Mouse (Mus musculus) CH12.LX (cell line): ENCODE data around the gene Tcp10a. TPM values are rescaled to one million over a fixed set of nuclear protein-coding genes. Genes with fewer than 3 reads are reported as not detected.
"Not testable (repeated sequence)": the region's sequence is repeated elsewhere in the genome, so short reads cannot be mapped to it uniquely, and the experiment has no call there.

Source experiments
- DNase-seq: peaks from one replicate; pipeline ENCODE4 v3.0.0-alpha.2; 2013; ENCODE audit errors: extremely low read depth
- H3K27ac ChIP-seq: 2 replicates; pipeline ENCODE4 v1.5.1; 2012; ENCODE audit warnings: low read depth, mild to moderate bottlenecking, control low read depth, moderate library complexity; ENCODE audit not compliant: insufficient read depth
- H3K27me3 ChIP-seq: replicated peaks from 2 replicates; pipeline ENCODE3; 2012; ENCODE audit warnings: inconsistent platforms
- H3K36me3 ChIP-seq, 2 experiments: replicated peaks in 1 of 2; 2 replicates each; pipeline versions ENCODE3 to v1.6.1; 2012; ENCODE audit warnings: inconsistent platforms in 1 of 2, low read length in 1 of 2, mild to moderate bottlenecking in 1 of 2, mixed read lengths in 1 of 2, moderate library complexity in 1 of 2; ENCODE audit not compliant: control insufficient read depth in 1 of 2, insufficient read depth in 1 of 2
- H3K4me1 ChIP-seq, 2 experiments: 2 replicates each; pipeline ENCODE4 v1.6.1; 2012; ENCODE audit warnings: inconsistent platforms in 1 of 2, moderate library complexity in 1 of 2; ENCODE audit not compliant: insufficient read depth in 2 of 2, control insufficient read depth in 1 of 2
- H3K4me2 ChIP-seq: 2 replicates; pipeline ENCODE4 v1.6.1; 2012; ENCODE audit warnings: low read depth, mild to moderate bottlenecking, control low read depth; ENCODE audit not compliant: poor library complexity, insufficient read depth, severe bottlenecking
- H3K4me3 ChIP-seq, 3 experiments: fragments of 150-350 bp in 1 of 3; sonication (generic) in 1 of 3; replicated peaks in 1 of 3; 2 replicates each; pipeline versions ENCODE3 to v1.5.1; 2011 to 2012; ENCODE audit warnings: low read depth in 2 of 3, low read length in 2 of 3, mild to moderate bottlenecking in 2 of 3, moderate library complexity in 2 of 3, control low read depth in 1 of 3, improper control_type of control experiment in 1 of 3, inconsistent platforms in 1 of 3, mixed read lengths in 1 of 3; ENCODE audit not compliant: poor library complexity in 1 of 3
- H3K79me2 ChIP-seq: replicated peaks from 2 replicates; pipeline ENCODE4 v1.6.1; 2012; ENCODE audit warnings: mild to moderate bottlenecking, moderate library complexity; ENCODE audit not compliant: control insufficient read depth, poor library complexity, insufficient read depth, severe bottlenecking; ENCODE audit errors: extremely low read depth
- H3K9ac ChIP-seq: 2 replicates; pipeline ENCODE4 v1.6.1; 2012; ENCODE audit warnings: low read depth, mild to moderate bottlenecking, control low read depth, moderate library complexity; ENCODE audit not compliant: insufficient read depth
- H3K9me3 ChIP-seq: replicated peaks from 2 replicates; pipeline ENCODE3; 2012; ENCODE audit warnings: low read length, inconsistent platforms, mixed read lengths
- dilution Hi-C: fragments of 300-500 bp; cut with MboI; formaldehyde crosslinking; loops from 2 replicates; pipeline ENCODE4 v1.14.3; 2020; ENCODE audit warnings: low sequenced_read_pairs; ENCODE audit not compliant: extremely low pct_unique_long_range_greater_than_20kb, extremely low pct_ligation_motif_present
- in situ Hi-C: fragments of 300-500 bp; cut with MboI; formaldehyde crosslinking; loops from 3 replicates; pipeline ENCODE4 v1.14.3; 2019; ENCODE audit warnings: low sequenced_read_pairs, low pct_ligation_motif_present, low pct_unique_long_range_greater_than_20kb, mixed read lengths
- polyA plus RNA-seq: library from polyadenylated mRNA; unstranded; fragments of >175 nt; gene quantifications from 2 replicates; pipeline ENCODE4 v1.2.1, GENCODE M21; 2012; ENCODE audit warnings: low read depth; ENCODE audit not compliant: insufficient read length
- total RNA-seq, 2 experiments: library from RNA; depleted of rRNA; stranded (reverse); fragments of 300-350 nt in 1 of 2; fragments of >200 nt in 1 of 2; gene quantifications; 2 replicates each; pipeline ENCODE4 v1.2.3; 2012 to 2014

Tcp10a gene
- total and polyA plus RNA-seq, 3 experiments: 0.84 TPM; not detected in 2

DNA sequence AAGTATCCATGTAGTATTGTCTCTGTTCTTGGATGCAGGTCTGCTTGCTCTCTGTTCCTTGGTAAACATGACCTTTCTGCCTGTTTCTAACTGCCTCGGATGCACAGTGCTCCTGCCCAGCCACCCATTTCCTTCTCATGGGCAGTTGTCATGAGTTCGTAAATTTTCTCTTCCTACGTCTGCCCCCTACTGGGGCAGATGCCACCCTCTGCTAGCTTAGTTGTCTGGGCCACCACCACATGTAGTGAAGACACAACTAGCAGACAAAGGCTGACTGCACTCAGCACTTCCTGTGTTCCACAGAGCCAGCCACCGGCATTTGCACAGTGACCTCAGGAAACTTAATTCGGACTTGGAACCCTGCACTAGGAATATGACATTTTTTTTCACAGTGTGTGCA is 8.3 kb downstream of the Tcp10a start:
- H3K4me2 ChIP-seq, H3K79me2 ChIP-seq, H3K9ac ChIP-seq, H3K4me1 ChIP-seq, H3K4me3 ChIP-seq, H3K27me3 ChIP-seq, H3K36me3 ChIP-seq, in situ Hi-C loops, dilution Hi-C loops, H3K27ac ChIP-seq, DNase-seq, H3K9me3 ChIP-seq: not testable (repeated sequence)

DNA sequence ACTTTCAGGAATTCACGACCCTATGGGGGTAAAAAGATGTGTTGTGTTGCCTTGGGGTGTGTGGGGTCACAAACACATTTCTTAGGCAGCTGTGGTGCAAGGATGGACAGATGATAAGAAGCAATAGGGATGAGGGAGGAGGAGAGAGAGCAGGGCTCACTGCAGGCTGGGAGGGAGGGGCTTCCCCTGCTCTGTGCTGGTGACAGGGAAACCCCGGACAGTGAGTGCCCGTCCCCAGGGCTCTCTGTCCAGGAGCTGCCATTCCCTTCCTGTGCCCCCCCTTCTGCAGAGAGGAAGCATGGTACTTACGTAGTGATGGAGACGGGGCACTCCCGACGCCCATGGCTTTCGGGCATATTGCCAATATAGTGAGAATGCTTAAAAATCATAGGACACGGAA is 12.9 kb downstream of the Tcp10a start:
- H3K4me1 ChIP-seq, DNase-seq, H3K9me3 ChIP-seq, H3K9ac ChIP-seq, dilution Hi-C loops, in situ Hi-C loops, H3K27me3 ChIP-seq, H3K36me3 ChIP-seq, H3K27ac ChIP-seq, H3K4me3 ChIP-seq, H3K79me2 ChIP-seq: not testable (repeated sequence)
- peak overlapping the region; percentile 24; the same call in 1 of the 2 replicates for H3K4me2 ChIP-seq

DNA sequence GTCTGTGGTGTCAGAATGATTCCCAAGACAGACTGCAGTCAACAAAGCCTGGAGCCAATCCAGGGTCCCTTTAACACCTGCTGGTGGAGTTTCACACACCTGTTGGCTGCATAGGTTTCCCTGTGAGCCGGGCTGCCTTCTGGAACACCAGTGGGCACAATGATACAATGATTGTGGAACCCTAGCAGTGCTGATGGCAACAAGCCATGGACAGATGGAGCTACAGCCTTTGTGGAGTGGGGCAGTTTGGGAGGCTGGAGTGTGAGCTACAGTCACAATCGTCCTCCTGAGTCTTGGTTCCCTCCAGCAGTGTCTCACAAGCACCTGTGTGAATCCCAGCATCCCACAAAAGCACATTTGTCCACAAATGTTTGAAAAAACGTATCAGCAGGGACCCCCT is 24.3 kb downstream of the Tcp10a start:
- H3K36me3 ChIP-seq, H3K4me1 ChIP-seq, DNase-seq, H3K4me2 ChIP-seq, H3K27ac ChIP-seq, H3K4me3 ChIP-seq, H3K27me3 ChIP-seq, dilution Hi-C loops, H3K79me2 ChIP-seq, H3K9me3 ChIP-seq, in situ Hi-C loops, H3K9ac ChIP-seq: not testable (repeated sequence)

DNA sequence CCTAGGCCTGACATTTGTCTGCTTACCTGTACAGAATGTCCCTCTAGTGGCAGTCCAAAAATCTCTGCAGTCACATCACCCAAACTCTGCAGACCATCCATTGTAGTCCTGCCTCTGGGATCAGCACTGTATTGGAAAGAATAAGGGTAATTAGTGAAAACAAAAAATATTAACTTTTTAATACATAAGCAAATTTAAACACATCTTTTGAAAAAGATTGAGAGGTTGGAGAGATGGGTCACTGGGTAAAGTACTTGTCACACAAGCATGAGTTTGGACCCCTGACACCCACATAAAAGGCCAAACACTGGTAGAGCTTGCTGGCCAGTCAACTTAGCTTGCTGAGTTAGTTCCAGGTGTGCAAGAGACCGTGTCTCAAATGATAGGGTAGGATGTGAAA is 28.1 kb downstream of the Tcp10a start, which contains the start of gene Ttll2:
Gene Ttll2, minus strand, starts transcription at position 101 of the 400 bp plus-strand sequence.
- H3K27ac ChIP-seq, H3K27me3 ChIP-seq, H3K36me3 ChIP-seq, H3K79me2 ChIP-seq, H3K4me2 ChIP-seq, DNase-seq, H3K4me3 ChIP-seq, H3K9ac ChIP-seq, in situ Hi-C loops, H3K9me3 ChIP-seq, H3K4me1 ChIP-seq, dilution Hi-C loops: not testable (repeated sequence)

DNA sequence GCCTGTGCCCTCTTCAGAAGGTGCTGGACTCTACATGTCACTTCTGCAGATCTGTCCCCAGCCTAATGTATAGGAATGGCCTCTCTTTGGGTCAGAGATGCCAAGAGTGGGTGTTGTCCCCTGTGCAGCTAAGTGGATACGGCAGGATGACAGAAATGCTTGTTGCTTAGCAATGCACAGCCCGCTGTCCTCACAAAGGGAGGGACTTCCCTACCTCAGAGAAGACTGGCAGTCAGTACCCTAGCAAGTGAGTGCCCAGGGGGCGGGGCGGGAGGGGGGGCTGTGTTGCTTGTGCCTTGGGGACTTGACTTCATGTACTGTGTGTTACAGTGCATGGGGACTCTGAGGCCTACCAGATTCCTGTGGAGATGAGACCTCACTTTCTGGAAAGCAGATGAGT is 35.4 kb downstream of the Tcp10a start:
- in situ Hi-C loops, H3K4me1 ChIP-seq, H3K36me3 ChIP-seq, DNase-seq, H3K27me3 ChIP-seq, H3K4me2 ChIP-seq, dilution Hi-C loops, H3K9ac ChIP-seq, H3K27ac ChIP-seq, H3K79me2 ChIP-seq, H3K4me3 ChIP-seq, H3K9me3 ChIP-seq: not testable (repeated sequence)

DNA sequence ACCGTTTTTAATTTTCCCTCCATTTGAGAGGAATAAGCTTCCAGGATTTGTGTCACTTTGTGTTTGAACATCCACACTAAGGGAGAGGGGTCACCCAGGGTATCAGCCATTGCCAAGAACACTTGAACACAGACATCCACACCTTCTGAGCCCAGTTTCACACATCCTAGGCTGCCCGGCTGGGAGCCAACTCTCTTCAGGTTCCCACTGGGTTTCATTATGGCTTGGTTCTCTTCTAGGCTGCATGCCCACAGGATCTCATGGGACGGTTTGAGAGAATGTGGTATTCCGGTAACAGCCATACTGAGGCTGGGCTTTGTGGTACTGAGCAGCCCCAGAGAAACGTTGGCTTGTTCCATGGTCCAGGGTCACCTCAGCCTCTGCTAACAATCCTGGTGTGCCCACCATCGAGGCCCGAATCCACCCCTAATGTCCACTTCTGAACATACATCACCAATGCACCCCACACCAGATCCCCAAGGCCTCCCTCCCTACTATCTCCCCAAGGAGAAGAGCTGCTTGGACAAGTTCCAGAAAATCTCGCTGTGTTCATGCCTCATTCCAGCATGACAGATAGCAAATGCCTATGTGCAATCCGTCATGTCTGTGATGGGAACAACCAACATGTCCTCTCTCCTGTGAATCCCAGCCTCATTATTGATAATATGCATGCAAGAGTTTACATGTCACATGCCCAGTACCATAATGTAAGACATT is 36.5 kb downstream of the Tcp10a start:
- H3K36me3 ChIP-seq, H3K4me1 ChIP-seq, in situ Hi-C loops, dilution Hi-C loops, H3K27me3 ChIP-seq, H3K9ac ChIP-seq, H3K4me2 ChIP-seq, H3K79me2 ChIP-seq, DNase-seq, H3K9me3 ChIP-seq, H3K27ac ChIP-seq, H3K4me3 ChIP-seq: not testable (repeated sequence)
